Mouse (Mus musculus): Measurements from ENCODE around the gene Gdf9.

- no peak for TF ChIP-seq POLR2A (IDR thresholded peaks at IDR 0.05; ENCODE audit: control insufficient read depth, extremely low read depth, insufficient read depth, low read length, poor library complexity)
- no peak for TF ChIP-seq CTCF (IDR thresholded peaks at IDR 0.05; ENCODE audit: borderline replicate concordance, control insufficient read depth, extremely low read depth, insufficient read depth, low read length, poor library complexity)
Observed at GRCm38 (mm10) chr11:53451361-53451760, 20.5 kb downstream of the Gdf9 start.

Data from thymus, adult 2 months (tissue).